Mouse (Mus musculus) layer of hippocampus, adult 8-10 months (tissue): Measurements from ENCODE around the gene Itih1. TPM values are rescaled to one million over a fixed set of nuclear protein-coding genes. Genes with fewer than 3 reads are reported as not detected.

ENCODE experiments used
- DNase-seq, 2 experiments: peaks; one replicate each; pipeline ENCODE4 v3.0.0; 2022; ENCODE audit warnings: low spot score in 2 of 2
- total RNA-seq, 4 experiments: library from RNA; stranded (reverse); gene quantifications; 2 replicates each; pipeline ENCODE4 v1.2.4; 2022

Gene Itih1
- total RNA-seq, 4 experiments from 2014 or later: not detected

- no peak for DNase-seq
Measured at GRCm38 (mm10) chr14:30906001-30906400, 37.1 kb downstream of the Itih1 start.

DNA sequence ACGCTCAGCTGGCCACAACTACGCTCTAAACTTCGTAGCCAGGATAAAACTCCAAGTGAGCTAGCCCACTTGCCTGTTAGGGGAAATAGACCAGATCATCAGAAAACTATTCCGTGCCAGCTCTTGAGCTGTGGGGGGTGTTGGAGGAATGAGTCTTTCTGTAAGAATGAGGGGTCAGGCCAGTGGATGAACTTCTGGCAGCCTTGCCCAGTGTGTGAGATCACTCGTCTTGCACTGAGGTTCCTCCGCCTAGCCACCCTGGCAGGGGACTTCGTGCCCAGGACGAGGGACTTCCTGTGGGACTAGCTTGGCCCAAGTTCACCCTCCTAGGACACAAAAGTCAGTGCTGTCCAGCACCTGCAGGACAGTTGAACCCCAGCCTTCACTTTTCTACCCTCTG, 38.8 kb downstream of the Itih1 start:
- no peak for DNase-seq

DNA sequence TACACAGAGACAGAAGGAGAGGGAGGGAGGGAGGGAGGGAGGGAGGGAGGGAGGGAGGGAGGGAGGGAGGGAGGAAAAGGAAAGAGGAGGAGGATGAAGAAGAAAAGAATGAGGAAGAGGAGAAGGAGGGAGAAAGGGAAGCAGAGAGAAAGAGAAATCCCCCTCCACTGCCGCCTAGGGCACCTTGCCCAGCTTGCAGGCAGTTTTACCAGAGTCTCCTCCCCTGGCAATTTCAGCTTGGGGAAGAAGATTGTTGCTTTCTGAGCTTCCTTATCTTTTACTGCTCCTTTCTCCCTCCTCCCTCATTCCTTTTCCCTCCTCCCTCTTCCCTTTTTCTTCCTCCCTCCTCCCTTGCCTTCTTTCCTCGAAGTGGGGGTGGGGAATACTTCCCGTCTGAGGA, 40.1 kb downstream of the Itih1 start:
- DNase-seq: no peak

DNA sequence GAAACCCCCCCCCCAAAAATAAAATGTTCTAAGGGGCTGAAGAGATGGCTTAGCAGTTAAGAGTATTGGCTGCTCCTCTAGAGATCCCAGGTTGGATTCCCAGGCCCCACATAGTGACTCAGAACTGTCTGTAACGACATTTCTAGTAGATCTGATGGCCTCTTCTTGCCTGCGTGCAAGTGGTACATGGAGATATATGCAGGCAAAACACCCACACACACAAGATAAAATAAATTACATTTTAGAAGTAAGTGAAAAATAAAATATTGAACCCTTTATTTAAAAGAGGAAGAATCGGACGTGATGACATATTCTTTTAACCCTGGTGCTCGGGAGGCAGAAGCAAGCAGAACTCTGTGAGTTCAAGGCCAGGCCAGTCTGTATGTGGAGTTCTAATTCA, 40.5 kb downstream of the Itih1 start:
- DNase-seq: no peak

GRCm38 (mm10) chr14:30899972-30900371, 43.1 kb downstream of the Itih1 start:
- no peak for DNase-seq

- no peak for DNase-seq
Measured at GRCm38 (mm10) chr14:30888271-30888732, 54.8 kb downstream of the Itih1 start.

- no peak for DNase-seq
Measured at GRCm38 (mm10) chr14:30886204-30886603, 56.9 kb downstream of the Itih1 start, which contains the start of gene Itih4. Gene Itih4, plus strand, starts transcription at chr14:30886476.

- no peak for DNase-seq
Measured at GRCm38 (mm10) chr14:30885298-30885697, 57.8 kb downstream of the Itih1 start.

DNA sequence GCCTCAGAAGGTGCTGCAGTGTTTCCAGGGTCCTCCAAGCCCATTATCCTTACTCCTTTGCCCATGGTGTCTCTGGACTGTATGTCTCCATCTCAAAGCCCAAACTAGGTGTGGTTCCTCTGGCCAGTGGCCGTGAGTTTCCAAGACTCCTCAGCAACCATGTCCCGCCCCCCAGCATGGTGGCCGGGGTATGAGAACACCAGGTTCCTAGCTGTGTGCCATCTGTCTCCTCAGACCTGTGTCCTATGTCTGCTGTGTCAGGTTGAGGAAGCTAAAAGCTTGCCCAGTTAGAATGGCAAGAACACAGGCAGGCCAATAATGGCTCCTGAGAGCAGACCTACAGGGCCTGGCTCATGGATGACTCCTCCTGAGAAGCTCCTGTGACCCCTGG, 61.4 kb downstream of the Itih1 start:
- DNase-seq: no peak

- peak in 1 of 2 experiments; percentile 45 for DNase-seq
Measured at GRCm38 (mm10) chr14:30880811-30881717, 62.0 kb downstream of the Itih1 start.

DNA sequence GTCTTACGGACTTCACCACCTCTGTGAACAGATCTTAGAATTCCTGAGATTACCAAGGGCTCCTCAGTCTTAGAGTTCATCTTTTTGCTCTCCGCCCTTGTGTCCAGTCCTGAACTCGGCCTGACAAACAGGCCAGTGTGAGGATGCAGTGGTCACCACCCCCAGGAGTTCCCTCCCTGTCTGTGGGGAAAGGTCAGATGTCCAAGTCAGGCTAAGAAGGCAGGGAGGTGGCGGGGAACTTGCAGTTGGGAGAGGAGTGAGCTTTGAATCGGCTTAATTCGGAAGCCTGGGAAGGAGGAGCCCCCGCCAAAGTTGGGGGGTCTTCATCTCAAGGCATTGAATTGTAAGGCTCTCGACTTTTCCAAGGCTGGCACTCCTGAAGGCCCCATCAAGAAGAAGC, 62.8 kb downstream of the Itih1 start:
- no peak for DNase-seq

DNA sequence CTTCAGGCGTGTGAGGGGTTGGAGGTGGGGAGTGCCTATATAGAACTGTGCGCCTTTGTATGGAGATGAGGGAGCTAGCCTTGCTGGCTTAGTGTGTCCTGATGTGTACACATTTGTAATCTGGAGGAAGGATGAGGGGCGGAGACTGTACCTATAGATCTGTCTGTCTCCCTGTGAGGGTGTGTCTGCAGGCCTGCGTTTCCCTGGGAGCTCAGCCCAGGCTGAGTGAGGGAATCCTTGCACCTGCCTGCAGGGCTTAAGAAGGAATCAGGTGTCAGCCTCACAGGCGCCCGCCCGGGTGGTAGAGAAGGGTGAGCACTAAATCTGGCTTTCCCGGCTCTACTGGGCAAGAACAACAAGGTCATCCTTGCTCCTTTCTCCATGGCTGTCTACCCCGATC, 63.3 kb downstream of the Itih1 start:
- no peak for DNase-seq

Other genes starting within 250 kb of the Itih1 start
- gene Sfmbt1, start 228.4 kb downstream of the Itih1 start, total RNA-seq: 10 to 100 TPM; 36.1 to 39.2 (median 37.0) TPM
- 10 to 100 TPM; 22.8 to 27.8 (median 25.8) TPM for gene Tmem110, start 117.7 kb downstream of the Itih1 start, total RNA-seq
- gene Mustn1, start 64.1 kb downstream of the Itih1 start, total RNA-seq: 1 to 10 TPM; 1.3 to 3.1 (median 1.8) TPM
- under 1 TPM in 1 of 4 experiments, not detected in 3; 0.25 TPM for gene Itih4, start 56.8 kb downstream of the Itih1 start, total RNA-seq
- 10 to 100 TPM; 28.0 to 46.6 (median 34.7) TPM for gene Itih3, start 19.5 kb downstream of the Itih1 start, total RNA-seq
- gene Nek4, start 8.1 kb upstream of the Itih1 start, total RNA-seq: 10 to 100 TPM; 18.8 to 21.9 (median 20.0) TPM
- 10 to 100 TPM; 41.3 to 55.0 (median 48.5) TPM for gene Glt8d1, start 58.1 kb upstream of the Itih1 start, total RNA-seq
- gene Spcs1, start 58.4 kb upstream of the Itih1 start, total RNA-seq: 100 to 1,000 TPM; 150 to 171 (median 167) TPM
- gene Pbrm1, start 75.8 kb upstream of the Itih1 start, total RNA-seq: 10 to 100 TPM; 51.8 to 69.0 (median 60.3) TPM
- gene Gnl3, start 75.9 kb upstream of the Itih1 start, total RNA-seq: 10 to 100 TPM; 40.3 to 53.7 (median 51.7) TPM
- 10 to 100 TPM; 19.5 to 43.1 (median 26.7) TPM for gene Smim4, start 185.7 kb upstream of the Itih1 start, total RNA-seq
- gene Nt5dc2, start 187.8 kb upstream of the Itih1 start, total RNA-seq: 1 to 10 TPM; 5.9 to 8.8 (median 7.8) TPM
- 10 to 100 TPM; 17.6 to 27.0 (median 25.1) TPM for gene Stab1, start 225.4 kb upstream of the Itih1 start, total RNA-seq